Mouse (Mus musculus) forebrain, embryonic 16.5 days (tissue): ENCODE data around the gene Kcnh1. TPM values are rescaled to one million over a fixed set of nuclear protein-coding genes. Genes with fewer than 3 reads are reported as not detected.

Source experiments
- ATAC-seq: fragments of 200-750 bp; cut with Nextera tagmentation; 2 replicates; pipeline ENCODE4 v1.8.0; 2017; ENCODE audit warnings: mild to moderate bottlenecking, moderate library complexity
- H3K27ac ChIP-seq: fragments of 300-500 bp; sonication (generic); 2 replicates; pipeline ENCODE4 v1.5.1; 2014; ENCODE audit warnings: low read length, control low read depth
- H3K27me3 ChIP-seq: fragments of 300-500 bp; sonication (generic); replicated peaks from 2 replicates; pipeline ENCODE4 v1.6.1; 2014; ENCODE audit warnings: low read length; ENCODE audit not compliant: control insufficient read depth, insufficient read depth
- H3K36me3 ChIP-seq: fragments of 300-500 bp; sonication (generic); 2 replicates; pipeline ENCODE4 v1.6.1; 2014; ENCODE audit not compliant: control insufficient read depth, insufficient read depth
- H3K4me1 ChIP-seq: fragments of 300-500 bp; sonication (generic); replicated peaks from 2 replicates; pipeline ENCODE4 v1.6.1; 2014; ENCODE audit warnings: low read length; ENCODE audit not compliant: control insufficient read depth, insufficient read depth
- H3K4me2 ChIP-seq: fragments of 300-500 bp; sonication (generic); 2 replicates; pipeline ENCODE4 v1.6.1; 2014; ENCODE audit warnings: mild to moderate bottlenecking, low read length, control low read depth
- H3K4me3 ChIP-seq: fragments of 300-500 bp; sonication (generic); replicated peaks from 2 replicates; pipeline ENCODE4 v1.5.1; 2014; ENCODE audit warnings: mild to moderate bottlenecking, low read length, control low read depth
- H3K9ac ChIP-seq: fragments of 300-500 bp; sonication (generic); replicated peaks from 2 replicates; pipeline ENCODE4 v1.6.1; 2014; ENCODE audit warnings: low read depth, low read length, control low read depth
- H3K9me3 ChIP-seq: fragments of 300-500 bp; sonication (generic); 2 replicates; pipeline ENCODE4 v1.6.1; 2016; ENCODE audit warnings: low read length; ENCODE audit not compliant: control insufficient read depth
- WGBS: fragments of 180-500 bp; shearing (Covaris S2); extraction: QIAGEN DNeasy Blood & Tissue Kit; methylation state at CpG from one replicate; pipeline ENCODE4 v1.1.7; 2014; 5-methylcytosine and 5-hydroxymethylcytosine counted together
- polyA plus RNA-seq: library from polyadenylated mRNA; unstranded; fragments of >200 nt; fragmentation: Nextera tagmentation; extraction: Ambion mirVana; gene quantifications from 2 replicates; pipeline ENCODE4 v1.2.1, GENCODE M21; 2015

Kcnh1 gene
- polyA plus RNA-seq, 1 experiment from 2014 or later = 3.0 TPM

DNA sequence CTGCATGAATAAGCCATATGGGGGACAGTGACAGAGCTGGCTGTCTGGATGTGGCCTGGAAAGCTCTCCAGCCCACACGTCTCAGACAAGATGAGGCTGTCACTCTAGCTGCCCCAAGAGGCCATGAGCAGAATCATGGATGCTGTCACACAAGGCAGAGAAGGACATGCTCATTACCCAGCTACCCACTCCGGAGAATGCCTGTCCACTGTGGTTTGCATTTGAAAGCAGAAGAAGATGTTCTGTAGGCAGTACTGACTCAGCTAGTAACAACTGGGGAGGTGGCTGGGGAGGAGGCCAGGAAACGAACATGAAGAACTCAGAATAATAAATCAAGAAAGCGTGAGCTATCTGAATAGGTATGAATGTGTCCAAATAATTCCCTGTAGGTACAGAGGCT lies 364.9 kb downstream of the Kcnh1 start:
- Histone ChIP-seq H3K9me3 (no peaks in the 10 kb centered on the region), H3K27ac (no peak overlapping the region), H3K4me2 (no peak overlapping the region), H3K4me3 (no peak overlapping the region), H3K9ac (no peak overlapping the region), H3K36me3 (no peaks in the 10 kb centered on the region), H3K27me3 (no peaks in the 10 kb centered on the region), H3K4me1 (0 out of 2 replicates have a peak, but pooled peaks cover 3% of the 10 kb centered on the region)
- ATAC-seq = no peak
- WGBS = 83% methylated on average over 4 of the region's 4 CpGs

DNA sequence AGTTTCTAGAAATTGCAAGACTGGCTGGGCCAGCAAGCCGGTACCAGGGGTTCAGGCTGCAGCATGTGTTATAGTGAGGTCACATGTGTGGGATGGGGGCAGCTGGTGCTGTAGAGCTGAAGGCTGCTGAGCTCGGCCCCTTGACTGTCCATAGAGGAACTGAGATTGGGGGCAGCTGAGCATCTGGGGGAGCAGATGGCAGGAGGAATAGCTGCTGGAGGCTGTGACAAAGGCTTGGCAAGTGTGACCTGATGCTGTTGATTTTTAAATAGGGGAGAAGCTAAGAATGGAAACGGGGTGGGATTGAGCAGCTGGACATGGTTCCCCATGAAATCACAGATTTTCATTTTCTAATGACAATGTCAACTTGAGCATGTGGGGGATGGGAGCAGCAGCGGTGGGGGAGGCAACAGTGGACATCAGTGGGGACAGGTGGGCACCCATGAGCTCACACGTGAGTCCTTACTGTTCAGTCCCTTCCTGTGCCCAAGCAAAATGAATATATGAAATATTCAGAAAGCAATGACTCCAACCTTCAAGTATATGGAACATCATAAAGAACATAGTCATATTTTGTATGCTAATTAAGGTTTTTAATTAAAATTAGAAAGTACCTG lies 367.5 kb downstream of the Kcnh1 start:
- Histone ChIP-seq H3K4me1 (0 out of 2 replicates have a peak, but pooled peaks cover 3% of the 10 kb centered on the region), H3K4me3 (no peak overlapping the region), H3K27ac (no peak overlapping the region), H3K27me3 (no peaks in the 10 kb centered on the region), H3K9me3 (no peaks in the 10 kb centered on the region), H3K9ac (no peak overlapping the region), H3K36me3 (no peaks in the 10 kb centered on the region), H3K4me2 (no peak overlapping the region)
- ATAC-seq = peak; percentile 50; the same call in 1 of the 2 replicates
- 46% methylated on average over 5 of the region's 5 CpGs for WGBS

DNA sequence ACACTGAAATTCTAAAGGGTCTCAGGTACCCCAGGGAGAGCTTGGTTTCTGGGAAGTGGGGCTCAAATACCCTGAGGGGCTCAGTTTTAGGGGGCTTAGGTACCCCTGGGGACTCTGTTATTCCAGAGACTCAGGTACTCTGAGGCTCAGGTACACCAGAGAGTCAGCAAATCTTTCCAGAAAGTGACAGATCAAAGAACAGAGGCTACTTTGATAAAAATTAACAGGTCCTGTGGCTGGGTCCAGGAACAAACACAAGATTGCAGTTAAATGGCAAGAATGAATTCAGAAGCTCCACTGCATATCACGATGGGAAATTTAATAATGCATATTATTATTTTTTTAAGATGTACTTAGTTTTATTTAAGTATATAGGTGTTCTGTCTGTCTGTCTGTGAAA lies 368.8 kb downstream of the Kcnh1 start:
- H3K9ac ChIP-seq = no peak overlapping the region
- H3K36me3 ChIP-seq = no peaks in the 10 kb centered on the region
- ATAC-seq = no peak
- whole genome bisulfite sequencing = 94% methylated on average over 1 of the region's 1 CpGs
- no peak overlapping the region for H3K4me2 ChIP-seq
- no peak overlapping the region for H3K27ac ChIP-seq
- H3K4me3 ChIP-seq = no peak overlapping the region
- H3K27me3 ChIP-seq = no peaks in the 10 kb centered on the region
- H3K9me3 ChIP-seq = no peaks in the 10 kb centered on the region
- 0 out of 2 replicates have a peak, but pooled peaks cover 3% of the 10 kb centered on the region for H3K4me1 ChIP-seq

Other genes starting within 250 kb of the Kcnh1 start
- gene Rd3, start 213.4 kb upstream of the Kcnh1 start, polyA plus RNA-seq = 2.1 and 2.5 TPM in 2 replicates
- gene Traf5, start 98.2 kb upstream of the Kcnh1 start, polyA plus RNA-seq = 3.1 and 3.6 TPM in 2 replicates
- 25.5 and 27.3 TPM in 2 replicates for gene Rcor3, start 52.7 kb upstream of the Kcnh1 start, polyA plus RNA-seq